Mouse (Mus musculus): Measurements from ENCODE around the gene Zfp810.

Zfp810 gene

DNA sequence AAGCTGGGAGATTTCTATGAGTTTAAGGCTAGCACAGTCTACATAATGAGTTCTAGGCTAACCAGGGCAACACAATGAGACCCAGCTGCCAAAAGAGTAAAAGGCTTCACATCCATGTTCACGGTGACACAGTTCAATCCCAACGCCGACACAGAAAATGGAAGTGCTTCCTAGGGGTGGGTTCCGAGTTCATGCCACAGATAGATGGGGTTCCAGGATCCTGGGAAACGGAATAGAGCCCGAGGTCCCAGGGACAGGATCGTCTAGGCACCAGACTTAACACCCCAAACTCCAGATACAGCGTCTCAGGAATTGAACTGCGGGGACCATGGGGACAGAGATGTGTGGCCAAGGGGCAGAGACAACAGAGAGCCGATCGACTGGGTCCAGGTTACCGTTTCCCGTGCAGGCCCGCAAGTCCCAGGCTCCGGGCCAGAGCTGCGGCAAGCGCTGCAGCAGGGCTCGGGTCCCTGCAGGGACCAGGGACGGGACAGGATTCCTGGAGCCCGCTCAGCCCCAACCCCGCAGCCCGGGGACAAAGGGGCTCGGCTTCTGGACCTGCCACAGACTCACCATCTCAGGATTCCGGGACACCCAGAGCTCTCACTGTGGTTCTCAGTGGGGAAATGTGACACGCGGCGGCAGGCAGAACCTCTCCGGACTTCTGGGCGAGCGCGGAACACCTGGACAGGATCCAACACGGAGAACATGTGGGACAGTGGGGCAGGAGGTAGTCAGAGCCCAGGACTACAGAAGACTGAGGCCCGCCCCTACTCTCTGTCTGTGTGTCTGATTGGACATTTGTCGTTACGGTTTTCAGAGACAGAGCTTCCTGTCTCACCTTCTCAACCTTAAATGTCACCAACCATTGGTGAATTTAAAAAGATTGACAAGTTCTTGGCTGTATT lies 48.0 kb downstream of the Zfp810 start, which contains the start of gene Zfp599:
Gene Zfp599, minus strand, starts transcription at position 712 of the 908 bp plus-strand sequence.
- peak; percentile 84 for DNase-seq

DNA sequence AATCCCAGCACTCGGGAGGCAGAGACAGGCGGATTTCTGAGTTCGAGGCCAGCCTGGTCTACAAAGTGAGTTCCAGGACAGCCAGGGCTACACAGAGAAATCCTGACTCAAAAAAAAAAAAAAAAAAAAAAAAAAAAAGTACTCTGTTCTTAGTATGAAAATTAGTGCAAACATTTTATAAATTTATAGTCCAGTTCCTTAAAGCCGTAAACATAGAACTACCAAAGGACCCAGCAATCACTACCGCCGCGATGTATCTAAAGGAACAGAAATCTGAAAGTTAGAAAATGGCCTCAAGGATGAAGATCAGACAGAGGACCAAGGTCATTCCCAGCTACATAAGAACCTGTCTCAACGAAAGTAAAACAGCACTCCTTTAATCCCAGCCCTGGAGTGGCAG lies 48.7 kb downstream of the Zfp810 start:
- DNase-seq, result no peak

DNA sequence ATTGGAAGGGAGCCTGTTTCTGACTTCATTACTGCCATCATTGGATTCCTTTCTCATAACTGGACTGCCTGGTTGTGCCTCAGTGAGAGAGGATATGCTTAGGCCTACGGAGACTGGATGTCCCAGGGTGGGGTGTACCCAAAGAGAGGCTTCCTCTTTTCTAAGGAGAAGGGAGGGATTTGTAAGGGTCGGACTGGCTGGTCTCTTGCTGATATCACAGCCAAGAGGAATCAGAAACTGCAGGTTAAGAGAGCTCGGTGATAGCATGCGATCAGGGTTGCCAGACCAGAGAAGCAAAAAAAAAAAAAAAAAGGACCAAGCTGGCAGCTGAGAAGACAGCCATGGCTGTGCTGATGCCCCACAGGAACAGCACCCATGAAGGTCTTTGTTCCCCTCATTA lies 50.9 kb downstream of the Zfp810 start:
- DNase-seq, result no peak

DNA sequence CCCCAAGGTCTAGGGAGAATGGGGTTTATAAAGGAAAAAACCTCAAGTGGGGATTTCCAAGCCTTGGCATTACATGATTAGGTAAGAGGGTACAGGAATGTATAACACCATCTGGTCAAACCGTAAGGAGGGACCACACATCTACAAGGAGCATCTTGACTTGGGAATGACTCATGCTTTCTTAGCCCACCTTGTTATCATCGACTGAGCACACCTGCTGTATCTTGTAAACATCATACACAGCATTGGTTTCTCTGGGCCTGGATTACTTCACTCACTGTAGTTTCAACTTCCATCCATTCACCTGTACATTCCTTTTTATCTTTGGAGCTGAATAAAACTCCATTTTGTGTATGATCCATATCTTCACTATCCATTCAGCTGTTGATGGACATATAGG lies 63.2 kb downstream of the Zfp810 start:
- DNase-seq, result no peak

DNA sequence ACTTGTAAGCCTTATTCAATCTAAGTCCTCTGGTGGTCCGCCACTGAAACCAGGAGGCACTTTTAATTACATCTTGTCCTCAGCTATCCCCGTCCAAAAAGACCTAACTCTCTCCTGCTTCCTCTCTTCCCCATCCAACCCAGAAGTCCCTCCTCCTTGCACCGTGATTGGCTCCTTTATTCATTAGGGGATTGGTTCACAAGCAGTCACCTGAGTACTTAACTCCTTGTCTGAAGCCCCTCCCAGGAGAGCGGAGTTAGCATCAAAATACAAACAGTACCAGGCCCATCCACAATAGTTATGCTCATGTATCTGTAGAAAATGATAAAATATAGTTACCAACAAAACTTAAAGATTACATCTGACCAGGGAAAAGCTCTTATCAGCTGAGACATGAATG lies 67.4 kb downstream of the Zfp810 start:
- DNase-seq, result no peak

DNA sequence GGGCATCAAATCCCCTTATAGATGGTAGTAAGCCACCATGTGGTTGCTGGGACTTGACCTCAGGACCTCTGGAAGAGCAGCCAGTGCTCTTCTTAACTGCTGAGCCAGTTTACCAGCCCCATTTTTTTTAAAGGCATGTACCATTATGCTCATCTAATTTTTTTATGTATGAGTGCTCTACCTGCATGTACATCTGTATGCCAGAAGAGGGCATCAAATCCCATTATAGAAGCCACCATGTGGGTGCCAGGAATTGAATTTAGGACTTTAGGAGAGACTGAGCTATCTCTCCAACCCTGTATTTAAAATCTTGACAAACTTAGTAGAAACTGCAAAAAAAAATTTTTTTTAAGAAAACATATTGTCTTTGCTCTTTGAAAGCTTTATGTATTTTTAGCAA lies 76.9 kb downstream of the Zfp810 start:
- peak; percentile 4 for DNase-seq

DNA sequence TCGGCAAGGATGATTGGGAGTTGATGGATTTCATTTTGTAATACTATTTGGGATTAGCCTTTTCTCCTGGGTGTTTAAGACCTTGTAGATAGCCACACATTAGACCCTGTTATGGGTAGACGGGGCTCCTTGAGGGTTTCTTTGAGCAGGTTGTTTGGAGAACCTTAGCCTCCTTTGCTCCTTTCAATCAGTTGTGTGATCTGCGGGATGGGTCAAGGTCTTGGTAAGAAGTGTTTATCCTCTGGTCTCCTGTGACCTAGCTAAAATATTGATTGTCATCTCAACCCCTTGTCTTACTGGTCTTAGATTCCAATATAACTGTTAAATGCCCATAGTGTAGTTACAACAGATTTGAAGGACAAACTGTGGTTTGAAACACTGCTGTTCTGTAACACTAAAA lies 77.4 kb downstream of the Zfp810 start:
- no peak for DNase-seq

DNA sequence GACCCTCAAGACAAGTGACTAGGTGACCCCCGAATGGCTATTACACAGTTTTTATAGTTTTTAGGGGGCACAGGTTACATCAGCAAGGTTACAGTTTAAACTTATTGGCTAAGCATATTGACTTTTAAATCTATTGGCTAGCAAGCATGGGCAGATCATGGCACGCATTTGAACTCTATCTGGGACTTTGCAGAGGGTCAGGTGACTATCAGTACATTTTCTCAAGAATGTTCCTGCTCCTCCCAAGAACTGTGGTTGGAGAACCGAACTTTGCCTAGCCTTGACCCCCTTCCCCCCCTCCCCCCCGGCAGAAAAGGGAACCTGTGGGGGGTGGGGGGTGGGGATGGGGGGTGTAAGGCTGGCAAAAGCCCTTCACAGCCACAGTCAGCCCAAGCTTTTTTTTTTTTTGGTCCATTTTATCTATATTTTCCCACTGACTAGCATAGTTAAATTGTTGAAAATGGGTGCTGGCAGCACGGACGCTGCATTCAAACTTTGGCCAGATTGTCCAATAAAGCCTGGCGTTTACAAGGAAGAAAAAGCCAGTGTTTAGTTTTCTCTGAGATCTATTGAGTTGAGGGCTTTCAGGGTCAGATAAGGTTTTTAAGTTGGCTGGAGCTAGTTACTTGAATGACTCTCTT lies 77.9 kb downstream of the Zfp810 start:
- DNase-seq, result no peak

DNA sequence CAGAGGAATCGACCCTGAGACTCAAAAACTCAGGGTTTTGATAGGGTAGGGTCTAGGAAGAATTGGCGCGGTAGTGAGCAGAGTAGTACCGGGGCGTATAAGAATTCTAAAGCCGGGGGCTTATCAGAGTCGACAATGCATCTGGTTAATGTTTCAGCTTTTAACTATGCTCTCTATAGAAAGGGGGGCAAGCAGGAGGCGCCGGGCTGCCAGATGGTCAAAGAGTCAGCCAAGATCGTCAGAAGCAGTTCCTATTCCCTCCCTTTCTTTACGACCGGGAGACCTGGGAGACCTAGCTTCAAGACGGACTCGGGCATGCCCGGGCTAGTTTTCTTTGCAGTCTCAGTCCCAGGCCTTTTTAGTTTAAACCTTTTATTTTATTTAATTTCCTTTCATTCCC lies 80.6 kb downstream of the Zfp810 start:
- no peak for DNase-seq
